Mouse (Mus musculus) liver, postnatal 0 days (tissue): ENCODE measurements around the gene 1700056E22Rik. TPM values are rescaled to one million over a fixed set of nuclear protein-coding genes. Genes with fewer than 3 reads are reported as not detected.

Experiments
- ATAC-seq: fragments of 200-750 bp; cut with Nextera tagmentation; 2 replicates; pipeline ENCODE4 v1.8.0; 2017; ENCODE audit warnings: mild to moderate bottlenecking, moderate library complexity
- DNase-seq: peaks from one replicate; pipeline ENCODE4 v3.0.0-alpha.2; 2016
- H3K27ac ChIP-seq: fragments of 300-500 bp; sonication (generic); 2 replicates; pipeline ENCODE4 v1.5.1; 2014; ENCODE audit warnings: antibody characterized with exemption, moderate library complexity, mild to moderate bottlenecking, low read depth
- H3K27me3 ChIP-seq: fragments of 300-500 bp; sonication (generic); 2 replicates; pipeline ENCODE4 v1.6.1; 2014; ENCODE audit warnings: low read length, control low read depth, mixed read lengths; ENCODE audit not compliant: insufficient read depth
- H3K36me3 ChIP-seq: fragments of 300-500 bp; sonication (generic); replicated peaks from 2 replicates; pipeline ENCODE4 v1.6.1; 2014; ENCODE audit warnings: mild to moderate bottlenecking, control low read depth, low read length, moderate library complexity, mixed read lengths; ENCODE audit not compliant: insufficient read depth
- H3K4me1 ChIP-seq: fragments of 300-500 bp; sonication (generic); 2 replicates; pipeline ENCODE4 v1.6.1; 2014; ENCODE audit warnings: antibody characterized with exemption, mild to moderate bottlenecking, control low read depth; ENCODE audit not compliant: insufficient read depth
- H3K4me2 ChIP-seq: fragments of 300-500 bp; sonication (generic); 2 replicates; pipeline ENCODE4 v1.6.1; 2014; ENCODE audit warnings: low read depth, mild to moderate bottlenecking, low read length, moderate library complexity, mixed read lengths
- H3K4me3 ChIP-seq: fragments of 300-500 bp; sonication (generic); 2 replicates; pipeline ENCODE4 v1.5.1; 2014; ENCODE audit warnings: low read depth, low read length
- H3K9ac ChIP-seq: fragments of 300-500 bp; sonication (generic); replicated peaks from 2 replicates; pipeline ENCODE4 v1.6.1; 2014; ENCODE audit warnings: mild to moderate bottlenecking, moderate library complexity
- H3K9me3 ChIP-seq: fragments of 300-500 bp; sonication (generic); 2 replicates; pipeline ENCODE4 v1.6.1; 2016; ENCODE audit warnings: mild to moderate bottlenecking, control low read depth, low read length, mixed read lengths
- CTCF ChIP-seq: sonication (generic); IDR thresholded peaks from 2 replicates; pipeline ENCODE4 v1.5.1; 2016; ENCODE audit warnings: antibody characterized with exemption, low read depth
- EP300 ChIP-seq: IDR thresholded peaks from 2 replicates; pipeline ENCODE4 v1.6.1; 2016; ENCODE audit warnings: antibody characterized with exemption, low read depth, mild to moderate bottlenecking
- WGBS: fragments of 180-500 bp; shearing (Covaris S2); extraction: QIAGEN DNeasy Blood & Tissue Kit; methylation state at CpG from one replicate; pipeline ENCODE4 v1.1.7; 2014; ENCODE audit not compliant: insufficient replicate concordance; 5-methylcytosine and 5-hydroxymethylcytosine counted together
- polyA plus RNA-seq: library from polyadenylated mRNA; unstranded; fragments of >200 nt; fragmentation: Nextera tagmentation; extraction: Ambion mirVana; gene quantifications from 2 replicates; pipeline ENCODE4 v1.2.1, GENCODE M21; 2015

Gene 1700056E22Rik
- polyA plus RNA-seq, 1 experiment from 2014 or later: 2.4 TPM

- Histone ChIP-seq H3K9ac (no peak overlapping the region), H3K4me2 (no peak overlapping the region), H3K4me3 (no peak overlapping the region), H3K36me3 (no peaks in the 10 kb centered on the region), H3K27ac (no peak overlapping the region), H3K9me3 (peaks cover 7% of the 10 kb centered on the region; the same call in 1 of the 2 replicates), H3K4me1 (no peaks in the 10 kb centered on the region), H3K27me3 (no peaks in the 10 kb centered on the region)
- TF ChIP-seq CTCF (no peak), EP300 (no peak)
- WGBS: 89% methylated on average over 7 of the region's 7 CpGs
- no peak for DNase-seq
- no peak for ATAC-seq
Observed at GRCm38 (mm10) chr1:183987711-183988245, 46.3 kb downstream of the 1700056E22Rik start.

Other genes starting within 250 kb of the 1700056E22Rik start
- 2.6 and 2.7 TPM in 2 replicates for gene Dusp10, start 21.0 kb downstream of the 1700056E22Rik start, polyA plus RNA-seq